Mouse (Mus musculus) CH12F3 (cell line): ENCODE measurements at regions not wholly inside any gene's neighbourhood (a gene's known extent, or its start where the extent isn't known, plus 50 kb on each side); places are given as distances from the start of the nearest gene placed in this dataset.

ENCODE experiments used
- in situ Hi-C: fragments of 300-500 bp; cut with MboI; formaldehyde crosslinking; loops from 2 replicates; pipeline ENCODE4 v1.14.3; 2020; ENCODE audit warnings: low sequenced_read_pairs

GRCm38 (mm10) chr13:106562588-106562987 lies 374.2 kb downstream of the Ipo11 start:
- in situ Hi-C loops, result no loop called here

- in situ Hi-C loops, result no loop called here
Measured at GRCm38 (mm10) chr13:106562161-106562560, 374.6 kb downstream of the Ipo11 start.

GRCm38 (mm10) chr13:106525406-106526206 lies 411.2 kb downstream of the Ipo11 start:
- in situ Hi-C loops, result no loop called here

GRCm38 (mm10) chr13:106514510-106515169 lies 422.1 kb downstream of the Ipo11 start:
- in situ Hi-C loops, result no loop called here

GRCm38 (mm10) chr13:106513669-106514068 lies 423.1 kb downstream of the Ipo11 start:
- in situ Hi-C loops, result no loop called here

GRCm38 (mm10) chr13:106510435-106510834 lies 426.3 kb downstream of the Ipo11 start:
- in situ Hi-C loops, result no loop called here

- in situ Hi-C loops, result no loop called here
Measured at GRCm38 (mm10) chr13:106501273-106501672, 435.5 kb downstream of the Ipo11 start.

GRCm38 (mm10) chr13:106471264-106471663 lies 465.5 kb downstream of the Ipo11 start:
- in situ Hi-C loops, result no loop called here

GRCm38 (mm10) chr13:106454366-106454927 lies 482.3 kb downstream of the Ipo11 start:
- in situ Hi-C loops, result no loop called here

GRCm38 (mm10) chr13:106432165-106432564 lies 504.6 kb downstream of the Ipo11 start:
- in situ Hi-C loops, result no loop called here

GRCm38 (mm10) chr13:106406608-106407038 lies 530.1 kb downstream of the Ipo11 start:
- in situ Hi-C loops, result no loop called here

- in situ Hi-C loops, result no loop called here
Measured at GRCm38 (mm10) chr13:106392642-106393041, 544.1 kb downstream of the Ipo11 start.

GRCm38 (mm10) chr13:106388634-106389033 lies 548.1 kb downstream of the Ipo11 start:
- in situ Hi-C loops, result no loop called here

- in situ Hi-C loops, result no loop called here
Measured at GRCm38 (mm10) chr13:106367589-106367988, 569.2 kb downstream of the Ipo11 start.

GRCm38 (mm10) chr13:106352614-106353409 lies 583.9 kb downstream of the Ipo11 start:
- in situ Hi-C loops, result no loop called here

GRCm38 (mm10) chr13:106332025-106332424 lies 604.7 kb downstream of the Ipo11 start:
- in situ Hi-C loops, result no loop called here

- in situ Hi-C loops, result no loop called here
Measured at GRCm38 (mm10) chr13:106318980-106319379, 617.8 kb downstream of the Ipo11 start.

- in situ Hi-C loops, result no loop called here
Measured at GRCm38 (mm10) chr13:106318476-106318875, 618.3 kb downstream of the Ipo11 start.

- in situ Hi-C loops, result no loop called here
Measured at GRCm38 (mm10) chr13:106317300-106317699, 619.5 kb downstream of the Ipo11 start.

- in situ Hi-C loops, result no loop called here
Measured at GRCm38 (mm10) chr13:106281181-106281580, 655.6 kb downstream of the Ipo11 start.

GRCm38 (mm10) chr13:106259874-106260273 lies 676.9 kb downstream of the Ipo11 start:
- in situ Hi-C loops, result no loop called here
